Mouse (Mus musculus) cerebellum, postnatal 10 days (tissue): Measurements from ENCODE around the gene Bpifa2.
"Not testable (repeated sequence)": the region's sequence is repeated elsewhere in the genome, so short reads cannot be mapped to it uniquely, and the experiment has no call there.

Experiments used
- DNase-seq, 2 experiments: peaks; one replicate each; pipeline ENCODE4 v3.0.0; 2021; ENCODE audit warnings: mixed read lengths in 2 of 2

Gene Bpifa2

DNA sequence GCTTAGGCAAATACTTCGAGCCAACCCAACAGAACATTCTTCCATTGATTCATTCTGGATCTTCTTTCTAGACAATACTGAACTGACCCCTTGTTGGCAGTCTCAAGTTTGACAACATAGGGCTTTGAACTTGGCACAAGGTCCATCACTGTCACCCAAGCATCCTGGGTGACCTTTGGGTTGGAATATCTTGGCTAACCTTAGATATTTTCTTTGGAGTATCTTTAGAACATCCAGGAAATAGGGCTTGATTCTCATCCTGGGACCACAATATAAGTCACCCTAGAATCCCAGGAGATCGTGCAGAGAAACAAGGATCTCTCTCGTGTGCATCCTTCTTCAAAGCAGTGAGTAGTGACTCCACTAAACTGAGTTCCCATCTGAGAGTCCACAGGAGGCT lies at the start of gene Bpifa2:
Gene Bpifa2 (plus strand): TSS at position 301 of the 400 bp plus-strand sequence.
- DNase-seq: no peak

DNA sequence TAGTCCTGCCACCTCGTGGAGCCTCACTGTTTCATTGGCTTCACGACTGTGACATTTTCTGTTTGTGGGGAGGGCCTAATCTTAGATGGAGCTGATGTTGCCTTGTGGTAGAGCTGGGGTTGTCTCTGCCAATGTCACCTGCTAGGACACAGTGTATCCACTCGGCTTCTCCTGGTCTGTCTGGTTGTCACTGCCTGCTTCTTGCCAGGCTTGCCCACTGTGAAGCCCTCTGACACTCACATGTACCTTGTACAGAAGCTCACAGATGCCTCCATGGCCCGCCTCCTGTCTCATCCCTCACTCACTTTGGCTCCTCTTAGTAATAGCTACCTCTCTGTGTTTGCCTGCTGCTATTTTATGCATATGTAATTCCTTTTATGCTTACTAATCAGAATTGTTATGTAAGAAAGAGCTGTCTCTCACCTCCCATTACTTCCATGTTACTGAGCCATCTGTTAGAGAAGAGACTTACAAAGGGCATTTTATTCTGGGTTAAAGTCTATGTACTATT lies 45.2 kb upstream of the Bpifa2 start:
- DNase-seq: peak; percentile 67 to 69

DNA sequence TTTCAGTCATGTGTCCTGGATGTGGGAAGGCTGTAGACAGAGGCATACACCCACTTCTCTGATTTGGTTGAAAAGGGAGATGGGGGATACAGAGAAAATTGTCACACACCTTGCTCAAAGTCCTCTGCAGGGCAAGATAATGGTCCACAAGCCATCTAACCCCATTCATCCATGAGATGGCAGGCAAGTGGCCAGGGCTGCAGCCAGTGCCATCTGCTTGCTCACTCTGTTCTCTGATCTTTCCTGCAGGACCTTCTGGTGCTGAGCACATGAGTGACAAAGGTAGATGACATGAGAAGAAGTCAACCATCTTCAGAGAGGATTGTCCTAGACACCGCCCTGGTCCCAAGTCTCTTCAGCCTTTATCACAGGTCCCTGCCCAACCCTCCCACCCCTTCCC lies 44.7 kb upstream of the Bpifa2 start:
- peak; percentile 96 for DNase-seq

DNA sequence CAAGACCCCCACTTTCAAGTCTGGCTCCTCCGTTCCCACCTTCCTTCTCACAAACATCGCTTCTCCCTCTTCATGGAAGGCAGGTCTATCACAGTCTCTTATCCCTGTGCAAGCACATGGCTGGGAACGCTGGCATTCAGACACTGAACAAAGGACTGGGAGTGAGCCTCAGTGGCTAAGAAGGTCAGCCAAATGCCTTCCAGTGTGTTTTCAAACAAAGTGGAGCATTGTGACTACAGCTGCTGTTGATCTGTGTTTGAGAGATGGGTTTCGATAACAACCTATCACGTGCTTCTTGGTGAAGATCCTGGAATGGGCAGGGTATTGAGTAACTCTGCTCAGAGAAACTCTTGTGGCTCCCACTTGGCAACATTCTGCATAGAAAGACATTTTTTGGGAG lies 37.8 kb upstream of the Bpifa2 start:
- no peak for DNase-seq

DNA sequence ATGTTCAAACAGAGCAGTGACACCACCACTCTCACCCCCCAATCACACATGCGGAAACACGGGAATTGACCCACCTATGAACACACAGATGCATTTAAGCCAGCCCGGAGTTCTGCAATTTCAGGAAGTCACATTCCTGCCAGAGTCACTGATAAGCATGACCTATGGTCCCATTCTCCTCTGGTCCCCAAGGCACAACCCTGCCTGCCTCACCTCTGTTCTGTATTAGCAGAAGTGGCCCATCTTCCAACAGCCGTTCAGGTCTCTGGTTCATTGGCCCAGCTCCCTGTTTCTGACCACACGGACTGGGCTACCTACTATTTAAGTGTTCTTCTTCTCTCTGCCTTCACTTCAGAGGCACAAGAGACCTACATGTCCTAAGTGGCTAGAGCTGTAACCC lies 33.5 kb upstream of the Bpifa2 start, which contains the start of gene Bpifa6:
Gene Bpifa6 (plus strand): TSS at position 364 of the 400 bp plus-strand sequence.
- DNase-seq: no peak

DNA sequence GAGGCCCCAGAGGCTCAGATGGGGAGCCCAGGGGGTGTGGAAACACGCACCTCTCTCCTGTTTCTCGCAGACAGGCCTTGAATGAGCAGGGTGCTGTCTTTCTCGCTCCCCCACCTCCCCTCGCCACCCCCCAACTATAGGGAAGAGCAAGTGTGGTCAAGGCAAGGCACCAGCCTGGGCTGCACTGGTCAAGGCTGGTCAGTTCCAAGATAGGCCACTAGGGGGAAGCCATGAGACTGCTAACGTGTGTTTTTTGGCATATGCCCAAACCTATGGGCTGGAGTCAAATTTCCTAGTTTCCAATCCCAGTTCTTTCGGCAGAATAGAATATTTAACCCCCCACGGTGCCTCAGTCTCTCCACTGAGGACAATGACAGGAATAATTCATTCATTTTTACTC lies 12.3 kb upstream of the Bpifa2 start:
- DNase-seq: peak; percentile 92 to 96

DNA sequence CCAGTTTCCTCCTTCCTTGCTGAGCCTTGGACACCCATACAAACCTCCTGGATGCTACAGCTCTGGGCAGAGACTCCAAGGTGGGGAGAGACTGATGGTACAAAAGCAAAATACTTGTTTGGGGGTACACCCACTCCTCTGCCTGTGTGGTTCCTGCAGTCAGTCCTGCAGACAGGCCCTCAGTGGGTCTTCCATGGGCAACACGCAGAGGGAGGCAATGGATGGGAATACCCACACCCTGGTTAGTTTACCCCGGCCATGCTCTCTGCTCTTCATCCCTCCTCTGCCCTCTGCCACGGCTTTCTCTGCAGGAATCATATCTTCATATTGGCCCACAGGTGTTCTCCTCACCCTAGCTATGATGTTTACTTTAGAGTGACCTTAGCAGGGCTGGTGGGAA lies 7.6 kb upstream of the Bpifa2 start:
- no peak for DNase-seq

DNA sequence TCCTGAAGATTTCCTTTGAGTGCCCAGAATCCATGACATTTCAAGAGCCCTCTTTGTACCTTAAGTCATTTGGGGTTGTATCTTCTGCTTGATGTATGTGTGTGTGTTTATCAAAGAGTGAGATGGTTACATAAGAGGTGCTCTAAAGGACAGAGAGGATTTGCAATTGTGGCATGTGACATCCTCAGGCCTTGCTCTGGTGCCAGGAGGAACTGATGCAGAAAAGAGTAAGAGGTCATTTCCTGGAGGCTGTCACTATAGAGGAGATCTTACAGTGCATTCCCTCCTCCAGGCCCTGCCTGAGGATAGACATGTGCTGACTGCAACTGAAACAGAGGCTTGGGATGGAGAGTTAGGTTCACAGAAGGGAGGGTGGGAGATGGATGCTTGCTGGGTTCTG lies 7.0 kb upstream of the Bpifa2 start:
- DNase-seq: no peak

DNA sequence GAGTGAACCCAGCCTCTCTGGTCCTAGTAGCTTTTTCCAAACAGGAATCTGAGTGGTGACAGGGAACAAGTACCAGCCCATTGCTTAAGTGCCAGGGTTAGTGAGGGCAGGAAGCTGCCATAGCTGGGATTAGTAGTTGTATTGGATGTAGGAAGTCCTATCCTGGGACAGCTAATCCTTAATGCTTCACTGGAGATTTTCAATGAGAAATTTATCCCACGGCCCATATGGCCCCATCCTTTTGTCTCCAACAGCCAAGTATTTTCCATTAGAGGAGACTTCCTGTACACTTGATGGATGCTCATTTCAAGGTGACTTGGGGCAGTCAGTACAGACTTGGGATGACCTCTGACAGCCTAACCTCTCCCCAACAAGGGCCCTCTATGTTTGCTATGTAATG lies 3.6 kb upstream of the Bpifa2 start:
- DNase-seq: no peak

DNA sequence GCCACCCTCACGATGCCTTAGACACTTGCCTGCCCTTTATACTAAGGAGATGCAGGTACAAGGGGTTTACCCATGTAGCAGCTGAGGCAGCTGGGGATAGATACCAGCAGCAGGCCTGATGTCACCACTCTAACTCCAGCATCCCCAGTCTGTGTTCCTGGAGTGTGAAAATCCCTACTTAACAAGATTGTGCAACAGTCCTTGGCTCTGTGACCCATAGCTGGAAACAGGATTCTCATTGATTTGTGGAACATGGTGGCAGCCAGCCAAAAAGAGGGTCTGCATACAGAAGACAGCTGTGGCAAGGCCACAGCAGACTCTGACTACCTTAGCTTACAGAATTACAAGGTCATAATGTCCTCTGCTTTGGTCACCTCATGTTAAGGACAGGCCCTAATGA lies 3.0 kb upstream of the Bpifa2 start:
- DNase-seq: peak in 1 of 2 experiments; percentile 17

DNA sequence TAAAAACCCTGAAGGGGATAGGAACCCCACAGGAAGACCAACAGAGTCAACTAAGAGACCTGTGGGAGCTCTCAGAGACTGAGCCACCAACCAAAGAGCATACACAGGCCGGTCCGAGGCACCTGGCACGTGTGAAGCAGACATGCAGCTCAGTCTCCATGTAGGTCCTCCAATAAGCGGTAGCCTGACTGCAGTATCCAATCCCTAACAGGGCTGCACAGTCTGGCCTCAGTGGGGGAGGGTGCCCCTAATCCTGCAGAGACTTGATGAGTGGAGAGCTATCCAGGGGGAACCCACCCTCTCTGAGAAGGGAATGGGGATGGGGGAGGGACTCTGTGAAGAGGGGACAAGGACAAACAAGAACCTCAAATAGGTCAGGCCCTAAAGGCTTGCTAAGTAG lies 2.3 kb upstream of the Bpifa2 start:
- DNase-seq: no peak

DNA sequence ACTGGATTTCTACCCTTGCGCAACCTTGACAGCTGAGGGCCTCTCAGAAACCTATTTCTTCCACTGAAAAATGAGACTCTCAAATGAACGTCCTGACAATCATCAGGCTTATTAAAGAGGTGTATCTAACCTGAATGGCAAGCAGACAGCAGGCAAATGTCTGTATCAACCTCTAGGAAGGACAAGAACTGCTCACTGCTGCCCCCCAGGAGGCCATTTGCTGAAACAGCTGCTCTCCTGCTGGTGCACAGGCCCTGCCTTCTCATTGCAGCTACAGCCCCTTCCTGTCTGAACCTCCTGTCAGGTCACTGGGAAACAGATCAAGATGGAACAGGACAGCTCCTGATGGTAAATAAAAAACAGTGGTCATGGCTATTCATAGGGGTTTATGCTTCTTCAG lies 1.7 kb upstream of the Bpifa2 start:
- peak; percentile 34 to 37 for DNase-seq

DNA sequence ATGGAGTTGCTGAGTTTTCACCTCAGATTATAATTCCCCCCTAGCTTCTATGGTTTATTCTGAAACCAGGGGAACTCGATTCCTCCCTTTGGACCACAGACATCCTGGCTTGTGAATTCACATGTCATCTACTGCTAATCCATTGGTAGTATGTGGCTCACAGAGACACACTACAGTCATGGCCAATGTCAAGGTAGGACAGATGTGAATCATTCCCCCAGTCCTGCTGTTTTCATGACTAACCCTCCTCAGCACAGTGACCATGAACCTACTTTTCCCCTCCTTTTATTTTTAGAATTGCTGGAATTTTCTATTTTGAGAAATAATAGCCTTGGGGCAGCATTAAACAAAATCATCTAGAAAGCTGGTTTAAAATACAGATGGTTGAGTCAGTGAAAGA lies 684 bp upstream of the Bpifa2 start:
- DNase-seq: no peak

DNA sequence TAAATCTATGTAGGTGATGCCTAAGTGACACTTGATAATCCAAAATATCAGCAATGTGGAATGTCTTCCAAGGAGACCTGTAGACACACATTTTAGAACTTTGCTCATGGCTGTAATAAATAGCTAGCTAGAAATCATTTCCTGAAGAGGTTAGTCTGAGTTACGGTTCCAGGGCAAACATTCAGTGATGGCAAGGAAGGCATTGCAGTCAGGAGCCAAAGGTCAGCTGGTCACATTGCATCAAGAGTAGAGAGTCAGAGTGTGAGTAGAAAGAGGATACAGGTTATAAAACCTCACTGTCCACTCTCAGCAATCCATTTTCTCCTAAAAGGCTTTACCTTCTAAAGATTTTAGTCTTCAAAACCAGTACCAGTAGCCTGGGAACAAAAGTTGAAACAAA lies 9.9 kb downstream of the Bpifa2 start:
- DNase-seq: no peak

DNA sequence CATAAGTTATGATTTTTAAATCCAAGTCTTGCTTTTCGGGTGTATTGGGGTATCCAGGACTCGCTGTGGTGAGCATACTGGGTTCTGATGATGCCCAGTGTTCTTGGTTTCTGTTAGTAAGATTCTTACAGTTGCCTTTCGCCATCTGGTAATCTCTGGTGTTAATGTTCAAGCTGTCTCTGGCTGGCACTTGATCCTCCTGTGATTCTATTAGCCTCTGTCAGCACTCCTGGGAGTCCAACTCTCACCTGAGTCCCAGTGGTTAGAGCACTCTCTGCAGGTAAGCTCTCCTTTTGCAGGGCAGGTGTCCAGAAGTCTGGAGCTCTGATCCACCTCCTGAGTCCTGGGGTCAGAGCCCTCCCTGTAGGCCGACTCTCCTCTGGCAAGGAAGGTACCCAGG lies 16.6 kb downstream of the Bpifa2 start:
- DNase-seq: not testable (repeated sequence)

DNA sequence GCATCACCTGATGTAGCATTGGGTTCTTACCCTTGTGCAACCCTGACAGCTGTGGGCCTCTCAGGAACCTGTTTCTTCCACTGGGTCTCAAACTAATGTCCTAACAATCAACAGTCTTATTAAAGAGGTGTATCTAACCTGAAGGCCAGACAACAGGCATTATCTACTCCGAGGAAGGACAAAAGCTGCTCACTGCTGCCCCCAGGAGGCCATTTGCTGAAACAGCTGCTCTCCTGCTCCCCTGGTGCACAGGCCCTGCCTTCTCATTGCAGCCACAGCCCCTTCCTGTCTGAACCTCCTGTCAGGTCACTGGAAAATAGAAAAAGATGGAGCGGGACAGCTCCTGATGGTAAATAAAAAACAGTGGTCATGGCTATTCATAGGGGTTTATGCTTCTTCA lies 30.9 kb downstream of the Bpifa2 start:
- DNase-seq: peak; percentile 77 to 83

DNA sequence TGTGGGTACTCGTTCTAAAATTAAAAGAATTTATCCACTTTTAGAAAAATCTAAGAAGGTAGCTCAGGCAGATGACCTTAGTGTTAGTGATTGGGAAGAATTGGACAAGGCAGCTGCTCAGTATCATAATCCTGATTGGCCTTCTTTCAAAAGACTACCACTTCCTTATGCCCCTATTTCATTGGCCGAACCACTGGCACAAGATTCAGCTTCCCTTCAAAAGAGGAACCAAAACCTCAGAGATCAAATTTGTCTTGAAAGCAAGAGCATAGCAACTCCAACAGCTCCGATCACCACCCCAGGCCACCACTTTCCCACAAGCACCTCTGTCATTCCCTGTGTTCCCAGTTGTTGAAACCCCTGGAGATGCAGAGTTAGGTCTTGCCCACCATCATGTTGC lies 36.7 kb downstream of the Bpifa2 start:
- DNase-seq: no peak

DNA sequence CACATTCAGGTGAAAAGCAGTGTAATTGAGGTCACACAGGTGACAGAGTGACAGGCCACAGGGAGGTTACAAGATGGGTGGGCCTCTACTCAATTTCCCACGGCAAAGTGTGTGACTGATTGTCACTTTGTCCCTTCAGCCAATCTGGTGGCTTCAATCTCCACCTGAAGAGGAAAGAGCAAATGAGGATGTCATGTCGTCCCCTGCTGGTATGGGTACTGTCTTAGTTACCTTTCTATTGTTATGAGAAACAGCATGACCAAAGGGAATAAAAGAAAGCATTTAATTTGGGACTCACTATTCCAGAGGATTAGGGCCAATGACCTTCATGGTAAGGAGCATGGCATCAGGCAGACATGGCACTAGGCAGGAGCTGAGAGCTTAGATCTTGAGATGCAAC lies 50.6 kb downstream of the Bpifa2 start:
- DNase-seq: peak in 1 of 2 experiments; percentile 15
